Mouse (Mus musculus) hindbrain, embryonic 14.5 days (tissue): ENCODE results near the gene Lbh. TPM values are rescaled to one million over a fixed set of nuclear protein-coding genes. Genes with fewer than 3 reads are reported as not detected.
A peak's percentile ranks its signal among the peaks of the same experiment; 100 is the strongest.

Source experiments
- ATAC-seq: fragments of 200-750 bp; cut with Nextera tagmentation; 2 replicates; pipeline ENCODE4 v1.8.0; 2017; ENCODE audit warnings: moderate number of reproducible peaks, mild to moderate bottlenecking, moderate TSS enrichment, moderate library complexity; ENCODE audit not compliant: low FRiP score
- DNase-seq: peaks from one replicate; pipeline ENCODE4 v3.0.0-alpha.2; 2015; ENCODE audit warnings: low spot score
- H3K27ac ChIP-seq: fragments of 300-500 bp; sonication (generic); 2 replicates; pipeline ENCODE4 v1.5.1; 2014; ENCODE audit warnings: mild to moderate bottlenecking, moderate library complexity
- H3K27me3 ChIP-seq: fragments of 300-500 bp; sonication (generic); 2 replicates; pipeline ENCODE4 v1.6.1; 2014; ENCODE audit warnings: mild to moderate bottlenecking, low read length, mixed read lengths; ENCODE audit not compliant: control insufficient read depth, insufficient read depth
- H3K36me3 ChIP-seq: fragments of 300-500 bp; sonication (generic); replicated peaks from 2 replicates; pipeline ENCODE4 v1.6.1; 2014; ENCODE audit not compliant: control insufficient read depth, insufficient read depth
- H3K4me1 ChIP-seq: fragments of 300-500 bp; sonication (generic); replicated peaks from 2 replicates; pipeline ENCODE4 v1.6.1; 2014; ENCODE audit warnings: antibody characterized with exemption, low read length, mixed read lengths; ENCODE audit not compliant: control insufficient read depth, insufficient read depth
- H3K4me2 ChIP-seq: fragments of 300-500 bp; sonication (generic); replicated peaks from 2 replicates; pipeline ENCODE4 v1.6.1; 2014; ENCODE audit warnings: mild to moderate bottlenecking, moderate library complexity
- H3K4me3 ChIP-seq: fragments of 300-500 bp; sonication (generic); replicated peaks from 2 replicates; pipeline ENCODE4 v1.5.1; 2014; ENCODE audit warnings: mild to moderate bottlenecking, low read length
- H3K9ac ChIP-seq: fragments of 300-500 bp; sonication (generic); 2 replicates; pipeline ENCODE4 v1.6.1; 2014
- H3K9me3 ChIP-seq: fragments of 300-500 bp; sonication (generic); 2 replicates; pipeline ENCODE4 v1.6.1; 2016; ENCODE audit warnings: low read length; ENCODE audit not compliant: control insufficient read depth
- WGBS: fragments of 180-500 bp; shearing (Covaris S2); extraction: QIAGEN DNeasy Blood & Tissue Kit; methylation state at CpG from one replicate; pipeline ENCODE4 v1.1.7; 2014; 5-methylcytosine and 5-hydroxymethylcytosine counted together
- polyA plus RNA-seq: library from polyadenylated mRNA; unstranded; fragments of >200 nt; fragmentation: Nextera tagmentation; extraction: Ambion mirVana; gene quantifications from 2 replicates; pipeline ENCODE4 v1.2.1, GENCODE M21; 2014

Lbh gene
- polyA plus RNA-seq, 1 experiment from 2014 or later = 6.4 TPM

DNA sequence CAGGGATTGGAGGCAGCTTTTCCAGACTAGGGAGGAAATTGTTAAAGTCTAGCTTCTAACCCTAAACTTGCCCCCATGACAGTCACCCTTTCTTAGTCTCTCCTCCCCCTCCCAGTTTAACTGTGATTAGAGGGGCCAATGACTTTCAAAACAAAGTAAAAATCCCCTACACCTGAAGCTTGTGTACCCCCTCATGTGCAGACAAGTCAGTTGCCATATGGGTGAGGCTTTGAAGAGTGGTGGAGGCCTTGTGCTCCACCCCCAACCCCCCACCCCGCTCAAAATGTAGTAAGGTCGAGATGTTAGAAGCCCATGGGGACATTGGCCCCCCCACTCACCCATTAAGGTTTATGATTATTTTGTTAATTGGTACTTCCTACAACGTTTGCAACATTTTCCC, 1.5 kb downstream of the Lbh start:
- Histone ChIP-seq H3K4me2 (peak overlapping the region; percentile 77), H3K4me3 (peak overlapping the region; percentile 76), H3K27ac (peak overlapping the region; percentile 93), H3K36me3 (peaks cover 26% of the 10 kb centered on the region), H3K9ac (peak overlapping the region; percentile 81), H3K4me1 (peaks cover 52% of the 10 kb centered on the region), H3K27me3 (0 out of 2 replicates have a peak, but pooled peaks cover 3% of the 10 kb centered on the region), H3K9me3 (no peaks in the 10 kb centered on the region)
- DNase-seq = no peak
- ATAC-seq = no peak
- 3% methylated on average over 3 of the region's 3 CpGs for WGBS

- Histone ChIP-seq H3K27ac (no peak overlapping the region), H3K36me3 (peaks cover 26% of the 10 kb centered on the region), H3K4me1 (peaks cover 60% of the 10 kb centered on the region), H3K27me3 (0 out of 2 replicates have a peak, but pooled peaks cover 3% of the 10 kb centered on the region), H3K4me2 (peak overlapping the region; percentile 77), H3K4me3 (peak overlapping the region; percentile 20), H3K9ac (0 out of 2 replicates have a peak overlapping the region, but pooled peaks have one; percentile 29), H3K9me3 (no peaks in the 10 kb centered on the region)
- ATAC-seq (no peak), DNase-seq (no peak)
- WGBS = 9% methylated on average over 2 of the region's 2 CpGs
Observed at GRCm38 (mm10) chr17:72920430-72920829, 2.3 kb downstream of the Lbh start.

GRCm38 (mm10) chr17:72920971-72921370, 2.9 kb downstream of the Lbh start:
- Histone ChIP-seq H3K4me3 (peak overlapping the region; percentile 20), H3K9me3 (no peaks in the 10 kb centered on the region), H3K27me3 (no peaks in the 10 kb centered on the region), H3K4me2 (peak overlapping the region; percentile 77), H3K4me1 (peaks cover 65% of the 10 kb centered on the region), H3K9ac (0 out of 2 replicates have a peak overlapping the region, but pooled peaks have one; percentile 29), H3K27ac (no peak overlapping the region), H3K36me3 (peaks cover 26% of the 10 kb centered on the region)
- no peak for ATAC-seq
- no peak for DNase-seq
- WGBS = 56% methylated on average over 9 of the region's 9 CpGs

GRCm38 (mm10) chr17:72922206-72922605, 4.1 kb downstream of the Lbh start:
- no peak overlapping the region for H3K4me3 ChIP-seq
- H3K27me3 ChIP-seq = no peaks in the 10 kb centered on the region
- peak overlapping the region; percentile 25; the same call in 1 of the 2 replicates for H3K9ac ChIP-seq
- ATAC-seq = no peak
- peaks cover 33% of the 10 kb centered on the region for H3K36me3 ChIP-seq
- peaks cover 71% of the 10 kb centered on the region for H3K4me1 ChIP-seq
- H3K27ac ChIP-seq = no peak overlapping the region
- H3K9me3 ChIP-seq = no peaks in the 10 kb centered on the region
- 81% methylated on average over 5 of the region's 5 CpGs for WGBS
- H3K4me2 ChIP-seq = peak overlapping the region; percentile 4
- DNase-seq = no peak

DNA sequence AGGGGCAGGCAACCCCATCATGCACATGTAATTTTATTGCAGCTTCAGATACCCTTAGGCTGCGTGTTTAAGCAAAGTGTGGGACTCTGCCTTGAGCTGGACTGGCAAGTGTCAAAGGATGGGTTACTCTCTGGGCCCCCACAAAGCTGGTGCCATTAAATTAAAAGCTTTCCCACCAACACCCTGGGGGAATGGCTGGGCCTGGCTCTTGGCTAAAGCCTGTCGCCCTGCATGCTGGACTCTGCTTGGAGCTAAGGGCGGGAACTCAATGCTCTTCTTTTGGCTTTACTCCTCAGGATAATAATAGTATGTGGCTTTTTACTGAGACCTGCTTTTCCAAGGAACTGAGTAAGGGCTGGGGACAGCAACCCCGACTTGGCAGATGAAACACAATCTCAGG, 5.2 kb downstream of the Lbh start:
- DNase-seq = no peak
- no peaks in the 10 kb centered on the region for H3K9me3 ChIP-seq

DNA sequence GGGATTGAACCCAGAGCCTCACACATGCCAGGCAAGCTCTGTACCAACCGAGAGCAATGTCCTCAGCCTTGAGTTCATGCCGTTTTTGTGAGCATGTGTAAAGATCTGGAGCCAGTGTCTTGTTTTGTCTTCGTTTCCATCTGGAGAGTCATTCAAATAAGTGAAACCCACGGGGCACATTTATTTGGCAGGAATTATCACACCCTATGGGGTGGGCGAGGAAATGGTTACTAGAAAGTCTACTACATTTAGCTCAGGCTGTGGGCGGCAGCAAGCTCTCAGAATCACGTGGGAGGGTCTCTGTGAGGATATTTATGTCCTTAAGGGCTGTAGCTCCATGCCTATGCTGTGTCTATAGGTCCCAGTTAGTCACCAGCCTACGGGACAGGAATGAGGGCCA, 6.2 kb downstream of the Lbh start:
- Histone ChIP-seq H3K4me3 (no peak overlapping the region), H3K4me2 (no peak overlapping the region), H3K27me3 (no peaks in the 10 kb centered on the region), H3K27ac (no peak overlapping the region), H3K9ac (no peak overlapping the region), H3K4me1 (peaks cover 71% of the 10 kb centered on the region), H3K36me3 (peaks cover 45% of the 10 kb centered on the region), H3K9me3 (no peaks in the 10 kb centered on the region)
- WGBS = 68% methylated on average over 8 of the region's 8 CpGs
- DNase-seq (no peak), ATAC-seq (no peak)

More for the DNA sequence above, 5.2 kb downstream of the Lbh start:
- no peak for ATAC-seq
- H3K4me3 ChIP-seq = no peak overlapping the region
- H3K9ac ChIP-seq = no peak overlapping the region
- no peak overlapping the region for H3K27ac ChIP-seq
- 88% methylated on average over 4 of the region's 4 CpGs for WGBS
- H3K27me3 ChIP-seq = no peaks in the 10 kb centered on the region
- peaks cover 38% of the 10 kb centered on the region for H3K36me3 ChIP-seq
- H3K4me2 ChIP-seq = 0 out of 2 replicates have a peak overlapping the region, but pooled peaks have one; percentile 6
- peaks cover 71% of the 10 kb centered on the region for H3K4me1 ChIP-seq

GRCm38 (mm10) chr17:72925111-72925510, 7.0 kb downstream of the Lbh start:
- Histone ChIP-seq H3K9ac (peak overlapping the region; percentile 49; the same call in 1 of the 2 replicates), H3K4me2 (0 out of 2 replicates have a peak overlapping the region, but pooled peaks have one; percentile 31), H3K27me3 (no peaks in the 10 kb centered on the region), H3K4me1 (peaks cover 64% of the 10 kb centered on the region), H3K9me3 (no peaks in the 10 kb centered on the region), H3K27ac (peak overlapping the region; percentile 79), H3K36me3 (peaks cover 47% of the 10 kb centered on the region), H3K4me3 (no peak overlapping the region)
- no peak for DNase-seq
- no peak for ATAC-seq
- WGBS = 88% methylated on average over 6 of the region's 6 CpGs

DNA sequence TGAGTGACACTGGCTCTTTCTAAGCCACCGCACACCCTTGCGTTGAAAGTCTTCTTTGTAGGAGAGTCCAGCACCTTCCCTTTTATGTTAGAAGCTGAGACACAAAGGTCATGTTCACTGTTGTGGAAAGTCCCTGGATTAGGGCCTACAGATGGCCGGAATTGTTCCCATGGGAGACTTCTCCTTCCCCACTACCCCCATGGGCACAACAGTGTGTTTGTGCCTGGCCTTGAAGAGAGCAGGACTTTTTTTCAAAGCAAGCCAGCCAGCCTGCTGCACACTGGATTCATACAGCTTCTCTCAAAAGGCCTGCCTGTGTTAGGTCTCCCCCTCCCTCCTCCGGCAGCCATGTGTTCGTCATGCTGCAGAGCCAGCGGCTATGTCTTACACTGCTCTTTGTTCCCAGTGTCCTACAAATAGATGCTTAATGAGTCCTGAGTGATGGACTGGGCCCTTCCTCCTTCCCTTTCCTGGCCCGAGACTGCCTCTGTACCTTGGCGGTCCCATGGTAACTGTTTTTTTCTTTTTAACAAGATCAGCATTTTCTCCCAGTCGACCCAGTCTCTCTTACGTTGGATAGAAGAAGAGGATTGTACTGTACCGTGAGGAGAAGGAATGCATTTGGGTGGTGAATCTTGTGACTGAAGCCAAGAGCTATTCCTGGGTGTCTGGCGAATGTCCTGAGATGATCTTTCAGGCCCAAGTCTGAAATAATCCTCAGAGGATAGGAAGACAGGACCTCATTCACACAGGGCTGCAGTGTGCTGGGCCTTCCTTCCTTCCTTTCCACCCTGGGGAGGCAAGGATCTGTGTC, 7.9 kb downstream of the Lbh start:
- Histone ChIP-seq H3K36me3 (peaks cover 47% of the 10 kb centered on the region), H3K4me2 (peak overlapping the region; percentile 31), H3K9me3 (no peaks in the 10 kb centered on the region), H3K4me1 (peaks cover 55% of the 10 kb centered on the region), H3K27me3 (no peaks in the 10 kb centered on the region), H3K9ac (peak overlapping the region; percentile 49), H3K4me3 (no peak overlapping the region), H3K27ac (peak overlapping the region; percentile 79)
- DNase-seq = peak; percentile 75
- peak; percentile 86 for ATAC-seq
- 19% methylated on average over 12 of the region's 12 CpGs for WGBS

GRCm38 (mm10) chr17:72926994-72927393, 8.9 kb downstream of the Lbh start:
- H3K4me1 ChIP-seq = peaks cover 45% of the 10 kb centered on the region

More at GRCm38 (mm10) chr17:72926994-72927393, 8.9 kb downstream of the Lbh start:
- no peaks in the 10 kb centered on the region for H3K9me3 ChIP-seq
- 90% methylated on average over 8 of the region's 8 CpGs for WGBS
- no peak overlapping the region for H3K9ac ChIP-seq
- ATAC-seq = no peak
- H3K27ac ChIP-seq = peak overlapping the region; percentile 79
- no peaks in the 10 kb centered on the region for H3K27me3 ChIP-seq
- H3K36me3 ChIP-seq = peaks cover 39% of the 10 kb centered on the region
- H3K4me3 ChIP-seq = no peak overlapping the region
- DNase-seq = no peak
- H3K4me2 ChIP-seq = no peak overlapping the region
